Mouse (Mus musculus) heart, embryonic 13.5 days (tissue): ENCODE data around the gene Grhl1. TPM values are rescaled to one million over a fixed set of nuclear protein-coding genes. Genes with fewer than 3 reads are reported as not detected.

Experiments used
- ATAC-seq: fragments of 200-750 bp; cut with Nextera tagmentation; 2 replicates; pipeline ENCODE4 v1.8.0; 2017; ENCODE audit warnings: moderate TSS enrichment; ENCODE audit not compliant: insufficient number of reproducible peaks, low FRiP score, low TSS enrichment; ENCODE audit errors: extremely low read depth
- H3K27ac ChIP-seq: fragments of 300-500 bp; sonication (generic); replicated peaks from 2 replicates; pipeline ENCODE4 v1.5.1; 2015; ENCODE audit warnings: moderate library complexity, mild to moderate bottlenecking, inconsistent platforms
- H3K27me3 ChIP-seq: fragments of 300-500 bp; sonication (generic); replicated peaks from 2 replicates; pipeline ENCODE4 v1.6.1; 2015; ENCODE audit warnings: mild to moderate bottlenecking, inconsistent platforms
- H3K36me3 ChIP-seq: fragments of 300-500 bp; sonication (generic); 2 replicates; pipeline ENCODE4 v1.6.1; 2015; ENCODE audit warnings: mild to moderate bottlenecking, inconsistent platforms
- H3K4me1 ChIP-seq: fragments of 300-500 bp; sonication (generic); 2 replicates; pipeline ENCODE4 v1.6.1; 2015; ENCODE audit warnings: inconsistent platforms
- H3K4me2 ChIP-seq: fragments of 300-500 bp; sonication (generic); 2 replicates; pipeline ENCODE4 v1.6.1; 2015; ENCODE audit warnings: inconsistent platforms, mild to moderate bottlenecking, moderate library complexity
- H3K4me3 ChIP-seq: fragments of 300-500 bp; sonication (generic); 2 replicates; pipeline ENCODE4 v1.5.1; 2015; ENCODE audit warnings: moderate library complexity, mild to moderate bottlenecking, inconsistent platforms
- H3K9ac ChIP-seq: fragments of 300-500 bp; sonication (generic); 2 replicates; pipeline ENCODE4 v1.6.1; 2015; ENCODE audit warnings: inconsistent platforms, mild to moderate bottlenecking, moderate library complexity
- H3K9me3 ChIP-seq: fragments of 300-500 bp; sonication (generic); 2 replicates; pipeline ENCODE4 v1.6.1; 2016; ENCODE audit warnings: inconsistent platforms
- WGBS: fragments of 180-500 bp; shearing (Covaris S2); methylation state at CpG from one replicate; pipeline ENCODE4 v1.1.7; 2015; ENCODE audit warnings: mixed read lengths; 5-methylcytosine and 5-hydroxymethylcytosine counted together
- polyA plus RNA-seq: library from polyadenylated mRNA; unstranded; fragments of >200 nt; fragmentation: Nextera tagmentation; extraction: Ambion mirVana; gene quantifications from 2 replicates; pipeline ENCODE4 v1.2.1, GENCODE M21; 2015

Grhl1 gene
- polyA plus RNA-seq, 1 experiment from 2014 or later, result 2.0 TPM

DNA sequence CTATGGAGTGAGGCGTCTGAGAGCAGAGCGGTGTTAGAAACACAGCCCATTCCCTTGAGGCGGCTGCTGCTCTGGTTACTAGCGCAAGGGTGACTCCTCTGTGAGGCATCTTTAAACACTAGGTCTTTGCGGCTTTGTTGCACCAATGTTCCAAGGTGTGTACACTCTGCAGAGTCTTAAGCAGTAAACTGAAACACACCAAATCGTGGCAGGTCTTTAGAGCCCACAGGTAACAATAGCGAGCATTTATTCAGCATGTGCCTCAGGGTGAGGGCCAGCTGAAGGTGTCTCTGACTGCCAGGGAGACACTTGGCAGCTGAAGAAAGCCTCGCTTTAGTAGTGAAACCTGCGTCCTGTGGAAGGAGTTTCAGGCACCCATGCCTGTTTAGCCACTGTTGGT is 20.0 kb downstream of the Grhl1 start:
- Histone ChIP-seq H3K27ac (no peak overlapping the region), H3K4me1 (peaks cover 16% of the 10 kb centered on the region), H3K36me3 (peaks cover 36% of the 10 kb centered on the region), H3K9ac (no peak overlapping the region), H3K4me3 (no peak overlapping the region), H3K9me3 (no peaks in the 10 kb centered on the region), H3K27me3 (no peaks in the 10 kb centered on the region), H3K4me2 (no peak overlapping the region)
- 83% methylated on average over 9 of the region's 9 CpGs for WGBS
- ATAC-seq, result no peak

DNA sequence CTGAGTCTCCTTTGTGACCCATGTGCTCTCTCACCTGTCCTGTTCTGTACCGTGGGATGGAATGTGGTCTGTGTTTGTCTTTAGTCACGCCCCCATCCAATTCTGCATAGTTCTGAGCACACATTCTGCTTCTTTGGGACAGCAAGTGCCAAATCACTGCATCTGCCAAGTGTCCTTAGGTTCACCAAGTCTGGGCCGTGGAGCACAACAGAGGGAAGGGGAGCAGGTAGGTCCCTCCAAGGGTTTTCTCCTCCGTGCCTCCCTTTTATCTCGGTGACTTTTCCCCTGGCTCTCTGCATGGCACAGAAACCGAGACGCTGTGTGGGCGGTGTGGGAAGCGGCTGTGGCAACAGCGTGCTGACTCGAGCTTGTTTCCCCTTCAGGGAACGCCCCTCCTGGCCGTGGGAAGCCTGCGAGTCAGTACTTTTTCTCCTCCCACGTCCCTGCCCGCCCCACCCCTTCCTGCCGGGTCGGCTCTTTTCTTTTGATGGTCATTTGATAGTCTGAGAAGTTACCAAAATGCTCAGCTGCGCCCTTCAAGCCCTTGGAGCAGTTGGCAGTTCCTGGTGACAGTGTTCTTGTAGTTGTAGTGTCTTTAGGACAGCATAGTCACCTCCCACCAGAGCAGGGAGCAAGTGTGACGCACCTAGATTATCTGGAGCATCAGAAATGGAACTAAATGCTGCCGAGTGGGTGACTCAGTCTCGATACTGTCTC is 21.0 kb downstream of the Grhl1 start:
- H3K36me3 ChIP-seq, result peaks cover 29% of the 10 kb centered on the region
- ATAC-seq, result no peak
- H3K9me3 ChIP-seq, result no peaks in the 10 kb centered on the region
- 0 out of 2 replicates have a peak overlapping the region, but pooled peaks have one; percentile 20 for H3K27ac ChIP-seq
- peak overlapping the region; percentile 62 for H3K4me2 ChIP-seq
- peak overlapping the region; percentile 60; the same call in 1 of the 2 replicates for H3K9ac ChIP-seq
- WGBS, result 18% methylated on average over 22 of the region's 22 CpGs
- H3K4me3 ChIP-seq, result peak overlapping the region; percentile 41
- no peaks in the 10 kb centered on the region for H3K27me3 ChIP-seq
- peaks cover 16% of the 10 kb centered on the region for H3K4me1 ChIP-seq

DNA sequence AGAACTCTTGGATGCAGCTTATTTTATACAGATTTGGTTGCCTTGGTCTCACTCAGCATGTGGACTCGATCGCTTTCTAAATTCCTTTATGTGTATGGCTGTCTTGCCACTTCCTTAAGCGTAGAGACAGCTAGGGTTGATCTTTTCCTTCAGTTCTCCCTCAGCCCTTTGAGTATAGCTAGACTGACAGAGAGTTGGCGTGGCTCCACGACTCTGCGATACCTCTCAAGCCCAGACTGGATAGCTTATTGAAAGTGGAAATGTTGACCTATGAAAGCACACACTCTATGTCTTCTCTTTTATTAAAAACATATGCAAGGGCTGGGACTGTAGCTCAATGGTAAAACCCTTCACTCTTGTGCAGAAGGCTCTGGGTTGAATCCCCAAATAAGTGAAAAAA is 25.3 kb downstream of the Grhl1 start:
- Histone ChIP-seq H3K27me3 (no peaks in the 10 kb centered on the region; the same call in 1 of the 2 replicates), H3K4me3 (no peak overlapping the region), H3K9me3 (no peaks in the 10 kb centered on the region), H3K9ac (no peak overlapping the region), H3K4me2 (no peak overlapping the region), H3K36me3 (peaks cover 13% of the 10 kb centered on the region), H3K4me1 (peaks cover 11% of the 10 kb centered on the region), H3K27ac (no peak overlapping the region)
- no peak for ATAC-seq
- 75% methylated on average over 6 of the region's 6 CpGs for WGBS

DNA sequence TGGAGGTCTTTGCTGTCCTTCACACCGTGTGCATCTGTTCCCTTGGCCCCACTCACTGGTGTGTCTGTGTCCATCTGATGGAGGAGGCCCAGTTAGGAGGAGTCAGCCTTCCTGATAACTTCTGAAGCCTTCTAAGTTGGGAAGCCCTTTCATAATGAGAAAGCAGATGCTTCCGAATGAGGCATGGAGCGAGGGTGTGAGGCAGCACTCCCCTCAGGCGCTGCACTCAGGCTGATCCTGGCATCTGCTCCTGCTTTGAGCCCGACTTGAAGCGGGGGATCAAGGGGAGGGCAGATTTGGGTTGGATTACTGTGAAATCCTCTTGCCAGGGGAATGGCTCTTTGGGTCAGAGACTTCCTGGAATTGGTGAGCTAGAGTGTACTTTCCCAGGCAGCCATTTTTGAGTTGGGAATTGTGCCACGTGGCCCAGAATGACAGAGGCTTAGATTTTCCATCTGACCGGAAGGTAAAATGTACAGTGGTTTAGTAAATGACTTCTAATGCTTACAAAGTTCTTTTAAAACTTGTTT is 27.3 kb downstream of the Grhl1 start:
- no peak overlapping the region for H3K4me2 ChIP-seq
- no peaks in the 10 kb centered on the region for H3K9me3 ChIP-seq
- H3K4me1 ChIP-seq, result no peaks in the 10 kb centered on the region
- H3K9ac ChIP-seq, result no peak overlapping the region
- H3K27ac ChIP-seq, result no peak overlapping the region
- 70% methylated on average over 8 of the region's 8 CpGs for WGBS
- peaks cover 23% of the 10 kb centered on the region for H3K36me3 ChIP-seq
- H3K27me3 ChIP-seq, result no peaks in the 10 kb centered on the region; the same call in 1 of the 2 replicates
- no peak for ATAC-seq
- no peak overlapping the region for H3K4me3 ChIP-seq

DNA sequence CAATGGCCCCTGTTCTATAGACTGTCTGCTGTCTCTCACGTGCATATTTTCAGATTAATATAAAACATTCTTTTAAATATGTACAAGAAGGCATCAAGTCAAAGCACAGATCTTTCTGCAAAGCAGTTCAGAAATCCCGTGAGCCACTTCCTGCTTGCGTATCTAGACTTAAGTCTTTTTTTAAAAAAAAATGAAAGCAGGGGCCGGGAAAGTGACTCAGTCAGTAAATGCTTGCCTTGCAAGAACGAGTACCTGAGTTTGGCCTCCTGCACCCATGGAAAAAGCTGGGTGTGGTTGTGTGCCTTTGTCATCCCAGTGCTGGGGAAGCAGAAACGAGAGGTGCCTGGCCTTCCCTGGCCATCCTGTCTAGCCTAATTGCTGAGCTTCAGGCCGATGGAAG is 28.0 kb downstream of the Grhl1 start:
- Histone ChIP-seq H3K4me1 (no peaks in the 10 kb centered on the region), H3K9me3 (no peaks in the 10 kb centered on the region), H3K27me3 (no peaks in the 10 kb centered on the region; the same call in 1 of the 2 replicates), H3K27ac (no peak overlapping the region), H3K36me3 (peaks cover 20% of the 10 kb centered on the region), H3K9ac (no peak overlapping the region), H3K4me2 (no peak overlapping the region), H3K4me3 (no peak overlapping the region)
- 81% methylated on average over 7 of the region's 7 CpGs for WGBS
- no peak for ATAC-seq

DNA sequence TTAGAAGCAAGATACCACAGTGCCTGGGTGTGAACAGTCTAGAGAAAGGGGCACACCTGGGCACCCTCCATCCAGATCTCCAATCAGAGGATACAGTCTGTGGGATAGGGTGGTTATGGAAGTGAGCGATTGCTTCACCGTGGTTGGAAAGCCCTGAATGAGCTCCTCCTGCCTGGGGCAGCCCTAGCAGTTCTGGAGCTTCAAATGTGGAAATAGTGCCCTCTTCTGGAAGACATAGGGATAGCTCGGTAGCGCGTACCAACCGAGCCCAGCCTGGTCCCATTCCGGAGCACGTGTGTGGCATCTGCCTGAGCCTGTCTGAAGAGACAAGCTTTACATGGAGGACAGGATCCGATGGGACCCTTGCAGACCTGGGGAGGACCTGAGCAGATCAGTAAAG is 28.7 kb downstream of the Grhl1 start:
- Histone ChIP-seq H3K4me3 (no peak overlapping the region), H3K36me3 (peaks cover 20% of the 10 kb centered on the region; the same call in 1 of the 2 replicates), H3K9me3 (no peaks in the 10 kb centered on the region), H3K27me3 (no peaks in the 10 kb centered on the region; the same call in 1 of the 2 replicates), H3K27ac (no peak overlapping the region), H3K9ac (no peak overlapping the region), H3K4me2 (no peak overlapping the region), H3K4me1 (no peaks in the 10 kb centered on the region)
- 0 out of 2 replicates have a peak, but pooled peaks have one; percentile 37 for ATAC-seq
- 7% methylated on average over 9 of the region's 9 CpGs for whole genome bisulfite sequencing

DNA sequence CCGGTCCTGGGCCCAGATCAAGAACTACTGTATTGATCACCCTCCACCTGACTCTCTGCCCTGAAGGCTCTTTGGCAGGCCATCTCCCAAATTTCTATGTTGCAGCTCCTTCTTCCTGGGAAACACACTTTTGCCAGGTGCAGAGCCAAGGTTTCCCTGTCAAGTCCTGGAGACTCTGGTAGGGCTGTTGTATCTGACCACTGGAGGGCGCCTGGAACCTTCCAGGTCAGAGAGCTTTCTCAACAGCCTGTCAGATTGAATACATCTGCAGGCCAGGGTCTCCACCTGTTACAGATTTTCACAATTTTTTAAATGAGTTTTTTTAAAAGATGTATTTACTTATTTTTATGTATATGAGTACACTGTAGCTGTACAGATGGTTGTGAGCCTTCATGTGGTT is 31.2 kb downstream of the Grhl1 start:
- Histone ChIP-seq H3K4me2 (no peak overlapping the region), H3K4me3 (no peak overlapping the region), H3K9ac (no peak overlapping the region), H3K4me1 (no peaks in the 10 kb centered on the region), H3K27me3 (no peaks in the 10 kb centered on the region; the same call in 1 of the 2 replicates), H3K27ac (no peak overlapping the region), H3K9me3 (no peaks in the 10 kb centered on the region), H3K36me3 (peaks cover 20% of the 10 kb centered on the region)
- 43% methylated on average over 2 of the region's 2 CpGs for WGBS
- no peak for ATAC-seq

DNA sequence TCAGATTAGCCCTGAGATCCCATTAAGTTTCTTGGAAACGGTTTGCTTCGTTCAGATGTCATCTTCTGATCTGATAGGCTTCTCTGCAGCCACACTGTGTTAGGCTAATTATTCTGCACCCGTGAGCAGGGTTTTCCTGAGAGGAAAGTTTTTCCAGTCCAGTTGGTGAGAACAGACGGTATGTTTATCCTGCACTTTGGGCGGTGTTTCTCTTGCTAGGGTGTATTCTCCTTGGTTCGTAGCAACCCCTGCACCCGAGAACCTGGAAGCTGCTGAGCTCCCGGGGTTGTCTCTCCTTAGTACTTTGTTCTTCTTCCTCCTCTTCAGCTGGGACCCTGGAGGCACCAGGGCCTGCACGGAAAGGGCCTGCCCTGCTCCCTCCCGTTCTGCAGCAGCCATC is 34.1 kb downstream of the Grhl1 start:
- WGBS, result 68% methylated on average over 10 of the region's 10 CpGs
- H3K4me3 ChIP-seq, result no peak overlapping the region
- no peaks in the 10 kb centered on the region for H3K4me1 ChIP-seq
- no peak overlapping the region for H3K27ac ChIP-seq
- no peaks in the 10 kb centered on the region; the same call in 1 of the 2 replicates for H3K27me3 ChIP-seq
- ATAC-seq, result no peak; the same call in 1 of the 2 replicates
- H3K9me3 ChIP-seq, result no peaks in the 10 kb centered on the region
- peaks cover 43% of the 10 kb centered on the region for H3K36me3 ChIP-seq
- H3K9ac ChIP-seq, result no peak overlapping the region
- H3K4me2 ChIP-seq, result no peak overlapping the region

DNA sequence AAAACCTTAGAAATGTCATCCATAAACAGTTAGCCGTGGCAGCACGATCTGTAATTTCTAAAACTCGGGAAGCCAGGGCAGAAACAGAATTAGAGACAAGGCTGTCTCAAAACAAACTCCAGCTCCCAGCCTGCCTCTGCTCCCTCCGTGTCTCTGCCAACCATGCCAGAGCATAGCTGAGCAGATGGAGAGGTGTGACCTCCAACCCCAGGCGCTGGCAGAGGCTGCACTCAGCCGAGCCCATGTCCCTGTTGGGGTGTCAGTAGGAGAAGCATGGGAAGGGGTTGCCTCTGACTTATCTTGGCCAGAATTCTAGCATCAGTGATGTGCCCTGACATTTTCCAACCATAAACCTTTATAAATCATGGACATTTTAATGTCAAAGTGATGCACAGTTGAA is 40.5 kb downstream of the Grhl1 start:
- no peak for ATAC-seq
- H3K27ac ChIP-seq, result no peak overlapping the region
- 76% methylated on average over 6 of the region's 6 CpGs for WGBS
- H3K27me3 ChIP-seq, result no peaks in the 10 kb centered on the region
- H3K4me3 ChIP-seq, result no peak overlapping the region
- no peak overlapping the region for H3K9ac ChIP-seq
- no peaks in the 10 kb centered on the region for H3K4me1 ChIP-seq
- no peak overlapping the region for H3K4me2 ChIP-seq
- no peaks in the 10 kb centered on the region for H3K9me3 ChIP-seq
- peaks cover 55% of the 10 kb centered on the region for H3K36me3 ChIP-seq

DNA sequence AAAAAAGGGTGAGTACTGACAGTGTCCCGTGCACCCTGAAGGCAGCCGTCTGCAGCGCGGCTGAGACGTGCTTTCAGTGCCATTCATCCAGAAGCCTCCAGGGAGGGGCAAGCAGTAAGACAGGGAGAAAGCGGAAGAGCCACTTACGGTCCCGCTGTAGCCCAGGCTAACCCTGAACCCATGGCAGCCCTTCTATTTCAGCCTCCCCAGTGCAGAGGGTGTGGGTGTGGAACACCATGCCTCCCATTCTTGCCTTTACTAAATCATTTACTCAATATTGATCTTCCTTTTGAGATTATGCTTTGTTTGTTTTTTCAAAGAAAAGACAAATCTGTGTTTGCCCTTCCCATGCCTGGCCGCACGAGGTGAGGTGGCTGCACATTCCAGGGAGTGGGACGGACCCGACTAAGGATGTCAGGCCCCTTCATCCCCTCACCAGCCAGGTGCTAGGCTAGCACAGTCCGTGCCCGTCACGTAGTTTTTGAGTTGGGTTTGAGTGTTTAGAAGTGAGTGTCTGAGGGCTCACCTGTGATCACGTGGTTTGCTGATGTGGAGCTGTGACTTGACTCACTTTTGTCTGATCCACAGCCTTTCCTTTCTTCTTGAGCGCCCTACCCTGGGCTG is 42.5 kb downstream of the Grhl1 start:
- H3K4me2 ChIP-seq, result no peak overlapping the region
- H3K9ac ChIP-seq, result no peak overlapping the region
- H3K9me3 ChIP-seq, result no peaks in the 10 kb centered on the region
- no peaks in the 10 kb centered on the region for H3K27me3 ChIP-seq
- no peaks in the 10 kb centered on the region for H3K4me1 ChIP-seq
- H3K27ac ChIP-seq, result no peak overlapping the region
- WGBS, result 80% methylated on average over 17 of the region's 17 CpGs
- peaks cover 39% of the 10 kb centered on the region for H3K36me3 ChIP-seq
- H3K4me3 ChIP-seq, result no peak overlapping the region
- no peak for ATAC-seq

DNA sequence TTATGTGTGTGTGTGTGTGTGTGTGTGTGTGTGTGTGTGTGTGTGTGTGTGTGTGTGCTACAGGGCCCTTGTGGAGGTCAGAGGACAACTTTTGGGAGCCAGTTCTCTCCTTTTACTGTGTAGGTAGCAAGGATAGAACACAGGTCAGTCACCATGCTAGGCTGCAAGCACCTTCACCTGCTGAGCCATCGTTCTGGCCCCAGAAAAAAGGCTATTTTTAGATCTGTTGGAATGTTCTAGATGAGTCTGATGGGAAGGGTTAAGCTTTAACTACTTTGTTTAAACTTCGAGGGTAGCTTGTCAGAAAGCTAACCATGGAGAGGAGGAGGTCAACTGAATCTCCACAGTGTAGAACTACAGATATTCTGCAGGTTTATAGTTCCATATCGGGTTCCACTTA is 43.1 kb downstream of the Grhl1 start:
- WGBS, result 47% methylated on average over 3 of the region's 3 CpGs
- peaks cover 35% of the 10 kb centered on the region for H3K36me3 ChIP-seq
- ATAC-seq, result no peak

More for the DNA sequence above, 43.1 kb downstream of the Grhl1 start:
- H3K9ac ChIP-seq, result no peak overlapping the region
- H3K9me3 ChIP-seq, result no peaks in the 10 kb centered on the region
- H3K4me1 ChIP-seq, result no peaks in the 10 kb centered on the region
- no peaks in the 10 kb centered on the region for H3K27me3 ChIP-seq
- no peak overlapping the region for H3K4me3 ChIP-seq
- H3K4me2 ChIP-seq, result no peak overlapping the region
- no peak overlapping the region for H3K27ac ChIP-seq
